Mouse (Mus musculus) small intestine, adult 2 months (tissue): ENCODE data around the gene Sh3gl2.

Experiments used
- CTCF ChIP-seq: fragments of 200-500 bp; IDR thresholded peaks from 2 replicates; pipeline ENCODE4 v1.5.1; 2012; ENCODE audit warnings: low read depth, mild to moderate bottlenecking, control low read depth, inconsistent platforms, low read length, moderate library complexity, mixed read lengths; ENCODE audit not compliant: insufficient replicate concordance, insufficient read length; ENCODE audit errors: extremely low read depth
- POLR2A ChIP-seq: fragments of 200-500 bp; IDR thresholded peaks from 2 replicates; pipeline ENCODE4 v1.6.1; 2012; ENCODE audit warnings: low read depth, mild to moderate bottlenecking, control low read depth, inconsistent platforms, low read length, moderate library complexity

GRCm38 (mm10) chr4:85256461-85257202 lies 51.7 kb downstream of the Sh3gl2 start:
- TF ChIP-seq CTCF (no peak), POLR2A (no peak)
